Mouse (Mus musculus) liver, embryonic 16.5 days (tissue): ENCODE results near the gene Cdk9. TPM values are rescaled to one million over a fixed set of nuclear protein-coding genes. Genes with fewer than 3 reads are reported as not detected.

Source experiments
- ATAC-seq: fragments of 200-750 bp; cut with Nextera tagmentation; 2 replicates; pipeline ENCODE4 v1.8.0; 2017; ENCODE audit warnings: low read depth, mild to moderate bottlenecking, moderate number of reproducible peaks, moderate library complexity
- H3K27ac ChIP-seq: fragments of 300-500 bp; sonication (generic); 2 replicates; pipeline ENCODE4 v1.5.1; 2014; ENCODE audit warnings: mild to moderate bottlenecking, low read length
- H3K27me3 ChIP-seq: fragments of 300-500 bp; sonication (generic); 2 replicates; pipeline ENCODE4 v1.6.1; 2014; ENCODE audit warnings: low read depth, low read length, mixed read lengths; ENCODE audit not compliant: control insufficient read depth, insufficient read depth
- H3K36me3 ChIP-seq: fragments of 300-500 bp; sonication (generic); 2 replicates; pipeline ENCODE4 v1.6.1; 2014; ENCODE audit warnings: mild to moderate bottlenecking; ENCODE audit not compliant: control insufficient read depth, insufficient read depth
- H3K4me1 ChIP-seq: fragments of 300-500 bp; sonication (generic); 2 replicates; pipeline ENCODE4 v1.6.1; 2014; ENCODE audit warnings: low read depth, low read length, mixed read lengths; ENCODE audit not compliant: control insufficient read depth
- H3K4me2 ChIP-seq: fragments of 300-500 bp; sonication (generic); 2 replicates; pipeline ENCODE4 v1.6.1; 2014; ENCODE audit warnings: low read depth, low read length, mixed read lengths
- H3K4me3 ChIP-seq: fragments of 300-500 bp; sonication (generic); 2 replicates; pipeline ENCODE4 v1.5.1; 2014; ENCODE audit warnings: low read depth, mild to moderate bottlenecking, low read length
- H3K9ac ChIP-seq: fragments of 300-500 bp; sonication (generic); 2 replicates; pipeline ENCODE4 v1.6.1; 2014; ENCODE audit warnings: low read depth, low read length
- H3K9me3 ChIP-seq: fragments of 300-500 bp; sonication (generic); replicated peaks from 2 replicates; pipeline ENCODE4 v1.6.1; 2016; ENCODE audit warnings: low read length; ENCODE audit not compliant: control insufficient read depth
- WGBS: fragments of 180-500 bp; shearing (Covaris S2); extraction: QIAGEN DNeasy Blood & Tissue Kit; methylation state at CpG from one replicate; pipeline ENCODE4 v1.1.7; 2014; ENCODE audit not compliant: insufficient replicate concordance; 5-methylcytosine and 5-hydroxymethylcytosine counted together
- polyA plus RNA-seq: library from polyadenylated mRNA; unstranded; fragments of >200 nt; fragmentation: Nextera tagmentation; extraction: Ambion mirVana; gene quantifications from 2 replicates; pipeline ENCODE4 v1.2.1, GENCODE M21; 2015

Cdk9 gene
- polyA plus RNA-seq, 1 experiment from 2014 or later: 40.2 TPM

- peak overlapping the region; percentile 42 for H3K4me2 ChIP-seq
- H3K9me3 ChIP-seq: no peaks in the 10 kb centered on the region
- H3K4me3 ChIP-seq: peak overlapping the region; percentile 24
- H3K9ac ChIP-seq: no peak overlapping the region
- H3K27me3 ChIP-seq: no peaks in the 10 kb centered on the region
- ATAC-seq: no peak
- no peaks in the 10 kb centered on the region for H3K36me3 ChIP-seq
- WGBS: 59% methylated on average over 9 of the region's 10 CpGs
- H3K4me1 ChIP-seq: peaks cover under 1% of the 10 kb centered on the region; the same call in 1 of the 2 replicates
- H3K27ac ChIP-seq: no peak overlapping the region
Measured at GRCm38 (mm10) chr2:32751665-32752033, 38.8 kb upstream of the Cdk9 start.

- peak overlapping the region; percentile 42 for H3K4me2 ChIP-seq
- ATAC-seq: peak; percentile 84
- H3K9ac ChIP-seq: no peak overlapping the region
- no peaks in the 10 kb centered on the region for H3K36me3 ChIP-seq
- H3K9me3 ChIP-seq: no peaks in the 10 kb centered on the region
- H3K27ac ChIP-seq: no peak overlapping the region
- H3K4me3 ChIP-seq: peak overlapping the region; percentile 24
- H3K27me3 ChIP-seq: no peaks in the 10 kb centered on the region
- 62% methylated on average over 31 of the region's 31 CpGs for WGBS
- no peaks in the 10 kb centered on the region for H3K4me1 ChIP-seq
Measured at GRCm38 (mm10) chr2:32750887-32751664, 38.2 kb upstream of the Cdk9 start.

- H3K9ac ChIP-seq: no peak overlapping the region
- no peaks in the 10 kb centered on the region for H3K4me1 ChIP-seq
- no peak overlapping the region for H3K4me3 ChIP-seq
- 71% methylated on average over 7 of the region's 7 CpGs for WGBS
- H3K27me3 ChIP-seq: no peaks in the 10 kb centered on the region
- H3K4me2 ChIP-seq: no peak overlapping the region
- no peaks in the 10 kb centered on the region for H3K36me3 ChIP-seq
- H3K27ac ChIP-seq: no peak overlapping the region
- H3K9me3 ChIP-seq: no peaks in the 10 kb centered on the region
- ATAC-seq: no peak
Measured at GRCm38 (mm10) chr2:32750199-32750598, 37.3 kb upstream of the Cdk9 start.

GRCm38 (mm10) chr2:32749082-32749481 is 36.2 kb upstream of the Cdk9 start:
- no peaks in the 10 kb centered on the region for H3K27me3 ChIP-seq
- H3K4me1 ChIP-seq: no peaks in the 10 kb centered on the region
- H3K27ac ChIP-seq: no peak overlapping the region
- H3K36me3 ChIP-seq: no peaks in the 10 kb centered on the region
- no peak for ATAC-seq
- H3K9ac ChIP-seq: no peak overlapping the region
- no peak overlapping the region for H3K4me2 ChIP-seq
- no peaks in the 10 kb centered on the region for H3K9me3 ChIP-seq
- no peak overlapping the region for H3K4me3 ChIP-seq
- WGBS: 74% methylated on average over 16 of the region's 16 CpGs

DNA sequence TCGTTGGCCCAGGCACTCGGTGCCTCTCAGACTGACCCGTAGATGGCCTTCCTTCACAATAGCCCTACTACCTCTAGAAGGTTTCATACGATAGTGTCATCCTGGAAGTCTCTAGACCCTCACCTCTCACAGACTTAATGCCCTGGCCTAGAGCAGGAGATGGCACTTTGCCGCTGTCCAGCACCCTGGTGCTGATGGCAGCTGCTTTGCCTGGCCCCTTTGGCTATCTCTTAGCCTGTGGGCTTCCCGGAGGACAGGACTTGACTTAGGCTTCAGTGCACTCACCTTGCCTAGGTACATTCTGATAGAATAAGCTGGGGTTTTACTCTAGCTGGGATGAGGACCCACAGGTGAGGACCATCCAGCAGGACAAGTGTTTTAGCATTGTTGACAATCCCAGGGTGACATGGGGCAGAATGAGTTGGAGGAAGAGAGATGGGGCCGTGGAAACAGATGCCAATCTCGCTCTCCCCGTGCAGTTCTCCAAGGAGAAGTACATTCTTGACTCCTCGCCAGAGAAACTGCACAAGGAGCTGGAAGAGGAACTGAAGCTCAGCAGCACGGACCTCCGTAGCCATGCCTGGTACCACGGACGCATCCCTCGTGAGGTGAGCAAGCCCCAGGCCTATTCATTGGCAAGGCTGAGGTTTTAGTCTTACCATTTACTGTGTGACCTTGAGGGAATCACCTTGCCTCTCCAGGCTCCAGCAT is 31.6 kb upstream of the Cdk9 start:
- H3K9me3 ChIP-seq: no peaks in the 10 kb centered on the region
- H3K27me3 ChIP-seq: peaks cover 13% of the 10 kb centered on the region; the same call in 1 of the 2 replicates
- H3K36me3 ChIP-seq: no peaks in the 10 kb centered on the region
- no peak overlapping the region for H3K27ac ChIP-seq
- no peak overlapping the region for H3K4me2 ChIP-seq
- no peaks in the 10 kb centered on the region for H3K4me1 ChIP-seq
- WGBS: 59% methylated on average over 15 of the region's 15 CpGs
- no peak overlapping the region for H3K4me3 ChIP-seq
- no peak for ATAC-seq
- no peak overlapping the region for H3K9ac ChIP-seq

DNA sequence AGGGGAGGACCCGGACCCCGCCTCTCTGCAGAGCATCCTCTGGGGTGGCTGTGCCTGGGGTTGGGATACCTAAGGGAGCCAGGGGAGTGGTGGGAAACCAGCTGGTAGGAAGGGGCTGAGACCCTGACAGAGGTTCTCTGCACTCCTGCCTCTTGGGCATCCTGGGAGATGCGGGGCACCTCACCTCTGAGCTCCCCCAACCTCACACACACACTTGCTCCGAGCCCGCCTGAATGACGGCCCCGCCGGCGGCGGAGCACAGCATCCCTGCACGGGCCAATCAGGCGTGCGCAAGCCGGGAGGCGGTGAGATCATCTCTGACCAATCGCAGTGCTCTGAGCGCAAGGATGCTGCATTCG is 29.3 kb upstream of the Cdk9 start:
- no peak for ATAC-seq
- 63% methylated on average over 18 of the region's 18 CpGs for WGBS
- H3K4me2 ChIP-seq: no peak overlapping the region
- no peaks in the 10 kb centered on the region for H3K4me1 ChIP-seq
- no peaks in the 10 kb centered on the region for H3K36me3 ChIP-seq
- no peak overlapping the region for H3K27ac ChIP-seq
- no peak overlapping the region for H3K4me3 ChIP-seq
- no peak overlapping the region for H3K9ac ChIP-seq
- H3K9me3 ChIP-seq: no peaks in the 10 kb centered on the region
- peaks cover 13% of the 10 kb centered on the region; the same call in 1 of the 2 replicates for H3K27me3 ChIP-seq

- ATAC-seq: peak; percentile 14; the same call in 1 of the 2 replicates
- no peak overlapping the region for H3K9ac ChIP-seq
- H3K27me3 ChIP-seq: peaks cover 13% of the 10 kb centered on the region; the same call in 1 of the 2 replicates
- peak overlapping the region; percentile 47 for H3K4me2 ChIP-seq
- H3K27ac ChIP-seq: no peak overlapping the region
- no peaks in the 10 kb centered on the region for H3K36me3 ChIP-seq
- no peaks in the 10 kb centered on the region for H3K9me3 ChIP-seq
- H3K4me1 ChIP-seq: no peaks in the 10 kb centered on the region
- peak overlapping the region; percentile 31 for H3K4me3 ChIP-seq
- 35% methylated on average over 54 of the region's 58 CpGs for WGBS
Measured at GRCm38 (mm10) chr2:32741273-32742172, 28.6 kb upstream of the Cdk9 start.

DNA sequence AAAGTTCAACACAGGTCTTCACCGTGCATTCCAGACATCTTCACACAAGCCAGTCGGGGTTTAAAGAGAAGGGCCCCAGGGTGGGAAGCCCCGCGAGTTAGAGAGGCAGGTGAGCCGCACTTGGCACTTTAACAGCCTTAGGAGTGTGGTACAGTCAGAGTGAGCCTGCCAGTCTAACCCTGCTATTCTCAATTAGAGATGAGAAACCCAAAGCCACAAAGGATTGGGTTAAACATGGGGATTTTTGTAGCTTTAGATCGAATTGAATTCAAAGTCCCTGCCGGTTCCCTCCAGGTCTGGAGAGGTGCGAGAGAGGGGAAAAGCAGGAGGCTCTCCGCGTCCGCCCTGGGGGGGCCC is 28.0 kb upstream of the Cdk9 start, which contains the start of gene 6330409D20Rik:
Gene 6330409D20Rik, minus strand, starts transcription at position 101 of the 357 bp plus-strand sequence.
- ATAC-seq: no peak
- no peaks in the 10 kb centered on the region for H3K9me3 ChIP-seq
- peak within 1 kb of the TSS; percentile 47 for H3K4me2 ChIP-seq
- no peaks in the 10 kb centered on the region for H3K4me1 ChIP-seq
- WGBS: 30% methylated on average over 11 of the region's 11 CpGs
- H3K9ac ChIP-seq: no peak within 1 kb of the TSS
- H3K27ac ChIP-seq: no peak within 1 kb of the TSS
- peaks cover 13% of the 10 kb centered on the region; the same call in 1 of the 2 replicates for H3K27me3 ChIP-seq
- peak within 1 kb of the TSS; percentile 31 for H3K4me3 ChIP-seq
- H3K36me3 ChIP-seq: no peaks in the 10 kb centered on the region
